24 mouse cellular contexts compared by ENCODE assay signal in the genomic region with DNA sequence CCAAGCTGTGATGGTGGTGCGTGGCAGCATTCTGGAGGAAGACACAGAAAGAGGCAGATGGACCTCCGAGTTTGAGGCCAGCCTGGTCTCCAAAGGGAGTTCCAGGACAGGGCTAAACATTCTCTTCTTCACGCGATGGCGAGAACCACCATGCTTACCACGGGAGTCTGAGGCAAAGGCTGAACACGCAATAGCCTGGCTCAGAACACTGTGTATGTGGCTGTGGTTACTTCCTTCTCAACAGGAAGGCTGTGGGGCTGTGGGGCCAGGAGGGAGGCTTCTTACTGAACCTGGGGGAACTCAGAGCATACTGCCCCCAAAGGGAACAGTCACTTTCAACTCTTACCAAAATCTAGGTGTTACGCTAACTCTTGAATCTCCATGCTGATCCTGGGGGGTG. TPM values are rescaled to one million over a fixed set of nuclear protein-coding genes. Genes with fewer than 3 reads are reported as not detected.
A peak's percentile ranks its signal among the peaks of the same experiment; 100 is the strongest.
DNase-seq lines count a peak whose midpoint lies in the region; ATAC-seq and TF ChIP-seq lines count a peak whose summit lies in the region.
"Had no signal": no experiment of that assay in that cellular context is flagged by ENCODE, and none has a peak within 500 bp of the region (broad histone marks: within the 10 kb centered on the region; RNA-seq: fewer than 3 reads in every experiment).

No protein-coding gene starts in this region.

- H3K27ac ChIP-seq in cerebellum, adult 2 months (ENCODE audit: insufficient read depth, low read length), result no peak overlapping the region
- H3K27ac ChIP-seq in midbrain, embryonic 16.5 days (ENCODE audit: low read length), result no peak overlapping the region
- H3K27ac ChIP-seq in midbrain, embryonic 11.5 days (ENCODE audit: low read depth, low read length), result no peak overlapping the region
- H3K27ac ChIP-seq: embryonic facial prominence, embryonic 15.5 days; heart, embryonic 10.5 days; hindbrain, embryonic 15.5 days; limb, embryonic 13.5 days; liver, embryonic 12.5 days; neural tube, embryonic 13.5 days; stomach, embryonic 15.5 days had no signal

- 37% methylated on average over 8 of the region's 8 CpGs for WGBS in cerebellum, adult 2 months
- WGBS in midbrain, embryonic 16.5 days, result 86% methylated on average over 8 of the region's 8 CpGs
- WGBS in midbrain, embryonic 11.5 days, result 86% methylated on average over 8 of the region's 8 CpGs

- 0 out of 2 replicates have a peak, but pooled peaks have one; percentile 36 for ATAC-seq in midbrain, embryonic 16.5 days
- no peak for ATAC-seq in midbrain, embryonic 11.5 days (ENCODE audit: low FRiP score)
- ATAC-seq in megakaryocyte, adult 5-6 weeks (ENCODE audit: poor library complexity, severe bottlenecking), result peak; percentile 57
- ATAC-seq: liver, embryonic 12.5 days; Patski had no signal

- H3K36me3 ChIP-seq in midbrain, embryonic 16.5 days (ENCODE audit: control insufficient read depth, insufficient read depth, low read length), result no peaks in the 10 kb centered on the region
- no peaks in the 10 kb centered on the region for H3K36me3 ChIP-seq in midbrain, embryonic 11.5 days (ENCODE audit: control insufficient read depth, insufficient read depth, low read length)
- H3K36me3 ChIP-seq: embryonic facial prominence, embryonic 15.5 days; heart, embryonic 10.5 days; hindbrain, embryonic 15.5 days; limb, embryonic 13.5 days; liver, embryonic 12.5 days; neural tube, embryonic 13.5 days; stomach, embryonic 15.5 days had no signal

- H3K27me3 ChIP-seq in cerebellum, adult 2 months (ENCODE audit: control insufficient read depth, insufficient read depth, low read length), result no peaks in the 10 kb centered on the region
- no peaks in the 10 kb centered on the region for H3K27me3 ChIP-seq in midbrain, embryonic 16.5 days (ENCODE audit: control insufficient read depth, insufficient read depth, low read depth, low read length)
- H3K27me3 ChIP-seq in midbrain, embryonic 11.5 days (ENCODE audit: control insufficient read depth, insufficient read depth, low read length), result no peaks in the 10 kb centered on the region
- H3K27me3 ChIP-seq: hindbrain, embryonic 15.5 days; liver, embryonic 12.5 days; stomach, embryonic 15.5 days had no signal

- no peak for TF ChIP-seq POLR2A in cerebellum, adult 2 months (IDR thresholded peaks at IDR 0.05; ENCODE audit: borderline replicate concordance, insufficient read depth, low read length)

- no peak for TF ChIP-seq CTCF in cerebellum, adult 2 months (IDR thresholded peaks at IDR 0.05; ENCODE audit: borderline replicate concordance, insufficient read depth, low read depth, low read length)

- H3K9me3 ChIP-seq in midbrain, embryonic 16.5 days (replicated peaks; ENCODE audit: control insufficient read depth, low read length, poor library complexity, severe bottlenecking), result no peaks in the 10 kb centered on the region
- no peaks in the 10 kb centered on the region for H3K9me3 ChIP-seq in midbrain, embryonic 11.5 days (ENCODE audit: control insufficient read depth, low read length)
- H3K9me3 ChIP-seq: embryonic facial prominence, embryonic 15.5 days; heart, embryonic 10.5 days; hindbrain, embryonic 15.5 days; limb, embryonic 13.5 days; liver, embryonic 12.5 days; megakaryocyte, embryonic 14.5 days; neural tube, embryonic 13.5 days; stomach, embryonic 15.5 days had no signal

- no peak overlapping the region for H3K4me3 ChIP-seq in cerebellum, adult 2 months (replicated peaks; ENCODE audit: insufficient read depth, low read depth, low read length)
- no peak overlapping the region for H3K4me3 ChIP-seq in midbrain, embryonic 16.5 days (ENCODE audit: low read depth, low read length)
- H3K4me3 ChIP-seq in midbrain, embryonic 11.5 days (ENCODE audit: low read depth, low read length), result no peak overlapping the region
- H3K4me3 ChIP-seq: embryonic facial prominence, embryonic 15.5 days; heart, embryonic 10.5 days; limb, embryonic 13.5 days; liver, embryonic 12.5 days; neural tube, embryonic 13.5 days; stomach, embryonic 15.5 days had no signal

- intact Hi-C loops in left cerebral cortex, postnatal 36 days (cut with DNase I), result loop anchor here (2.0 kb wide), 2 partner anchors 78 to 116 kb away; no protein-coding TSS in a partner anchor

- H3K4me1 ChIP-seq in cerebellum, adult 2 months (ENCODE audit: control insufficient read depth, insufficient read depth, low read length), result peaks cover 3% of the 10 kb centered on the region; the same call in 1 of the 2 replicates
- no peaks in the 10 kb centered on the region for H3K4me1 ChIP-seq in midbrain, embryonic 16.5 days (ENCODE audit: control insufficient read depth, insufficient read depth, low read length)
- H3K4me1 ChIP-seq in midbrain, embryonic 11.5 days (ENCODE audit: control insufficient read depth, insufficient read depth, low read length), result no peaks in the 10 kb centered on the region
- H3K4me1 ChIP-seq: embryonic facial prominence, embryonic 15.5 days; heart, embryonic 10.5 days; hindbrain, embryonic 15.5 days; limb, embryonic 13.5 days; liver, embryonic 12.5 days; stomach, embryonic 15.5 days had no signal

- H3K9ac ChIP-seq in midbrain, embryonic 16.5 days (ENCODE audit: low read depth, low read length), result no peak overlapping the region
- no peak overlapping the region for H3K9ac ChIP-seq in midbrain, embryonic 11.5 days (ENCODE audit: low read length)
- H3K9ac ChIP-seq: embryonic facial prominence, embryonic 15.5 days; hindbrain, embryonic 15.5 days; limb, embryonic 13.5 days; liver, embryonic 12.5 days; neural tube, embryonic 13.5 days; stomach, embryonic 15.5 days had no signal

- no peak overlapping the region for H3K4me2 ChIP-seq in midbrain, embryonic 16.5 days (ENCODE audit: low read length)
- H3K4me2 ChIP-seq in midbrain, embryonic 11.5 days, result no peak overlapping the region
- H3K4me2 ChIP-seq: embryonic facial prominence, embryonic 15.5 days; limb, embryonic 13.5 days; liver, embryonic 12.5 days; stomach, embryonic 15.5 days had no signal

- DNase-seq in cerebellum, adult 2 months, result peak; percentile 1 to 15
- DNase-seq in cerebellum, adult 9-11 months, result no peak
- DNase-seq in midbrain, embryonic 11.5 days (ENCODE audit: low spot score, missing footprints), result no peak
- peak; percentile 31 for DNase-seq in 416B (ENCODE audit: low read depth)
- no peak for DNase-seq in left cerebral cortex, postnatal 36 days (ENCODE audit: low spot score in 2 of 2)
- DNase-seq: adrenal gland, postnatal 36 days; heart, postnatal 4 days; kidney, adult 8-10 months; kidney, postnatal 10 days; lung, adult 18-20 months; lung, postnatal 14 days; midbrain, embryonic 14.5 days; thymus, postnatal 25 days had no signal

RNA-seq across cellular contexts. Expression of gene Kcne1l, which starts 9.2 kb away (rescaled TPM):
- polyA plus RNA-seq in cerebellum, adult 2 months (2012; rRNA removed), result 27.7 and 28.2 TPM in 2 replicates
- polyA plus RNA-seq in midbrain, embryonic 16.5 days (2015; fragmentation: Nextera tagmentation; extraction: Ambion mirVana), result 22.5 and 31.3 TPM in 2 replicates
- 15.1 and 15.7 TPM in 2 replicates for polyA plus RNA-seq in midbrain, embryonic 11.5 days (2014; fragmentation: Nextera tagmentation; extraction: Ambion mirVana)
- total RNA-seq in megakaryocyte, adult 5-6 weeks (2015), result not detected in 2 replicates
- not detected in 2 replicates for total RNA-seq in megakaryocyte, adult 5-6 weeks (2017)
- 1 to 10 TPM; 3.0 to 3.4 TPM for total RNA-seq in left cerebral cortex, postnatal 36 days (2021)
- polyA plus RNA-seq: Patski had no signal

Comparison
In these comparisons a context has a peak if more than half of its experiments do, and no peak if none do; other contexts are left out.
1. DNase-seq: peak in cerebellum, adult 2 months (2 of 2) and 416B (single experiment); none in cerebellum, adult 9-11 months (single experiment), midbrain, embryonic 11.5 days (single experiment) and left cerebral cortex, postnatal 36 days (0 of 2).